Mouse (Mus musculus) liver, embryonic 11.5 days (tissue): ENCODE data around the gene Stambp. TPM values are rescaled to one million over a fixed set of nuclear protein-coding genes. Genes with fewer than 3 reads are reported as not detected.
A peak's percentile ranks its signal among the peaks of the same experiment; 100 is the strongest.
"Not testable (repeated sequence)": the region's sequence is repeated elsewhere in the genome, so short reads cannot be mapped to it uniquely, and the experiment has no call there.

Source experiments
- ATAC-seq: fragments of 200-750 bp; cut with Nextera tagmentation; replicated peaks from 2 replicates; pipeline ENCODE4 v1.8.0; 2017; ENCODE audit warnings: moderate number of reproducible peaks, mild to moderate bottlenecking, moderate TSS enrichment, moderate library complexity; ENCODE audit not compliant: low FRiP score
- DNase-seq: peaks from one replicate; pipeline ENCODE4 v3.0.0-alpha.2; 2017; ENCODE audit warnings: low spot score
- H3K27ac ChIP-seq: fragments of 300-500 bp; sonication (generic); 2 replicates; pipeline ENCODE4 v1.5.1; 2014; ENCODE audit warnings: mild to moderate bottlenecking, low read depth, low read length, control low read depth
- H3K27me3 ChIP-seq: fragments of 300-500 bp; sonication (generic); replicated peaks from 2 replicates; pipeline ENCODE4 v1.6.1; 2014; ENCODE audit warnings: low read length, mixed read lengths; ENCODE audit not compliant: control insufficient read depth, insufficient read depth
- H3K36me3 ChIP-seq: fragments of 300-500 bp; sonication (generic); 2 replicates; pipeline ENCODE4 v1.6.1; 2014; ENCODE audit warnings: mild to moderate bottlenecking, low read length, moderate library complexity, mixed read lengths; ENCODE audit not compliant: control insufficient read depth, insufficient read depth
- H3K4me1 ChIP-seq: fragments of 300-500 bp; sonication (generic); replicated peaks from 2 replicates; pipeline ENCODE4 v1.6.1; 2014; ENCODE audit warnings: low read length, mixed read lengths; ENCODE audit not compliant: control insufficient read depth, insufficient read depth
- H3K4me2 ChIP-seq: fragments of 300-500 bp; sonication (generic); 2 replicates; pipeline ENCODE4 v1.6.1; 2014; ENCODE audit warnings: mild to moderate bottlenecking, control low read depth, moderate library complexity
- H3K4me3 ChIP-seq: fragments of 300-500 bp; sonication (generic); 2 replicates; pipeline ENCODE4 v1.5.1; 2014; ENCODE audit warnings: low read depth, low read length, control low read depth
- H3K9ac ChIP-seq: fragments of 300-500 bp; sonication (generic); 2 replicates; pipeline ENCODE4 v1.6.1; 2014; ENCODE audit warnings: low read depth, low read length, control low read depth
- H3K9me3 ChIP-seq: fragments of 300-500 bp; sonication (generic); 2 replicates; pipeline ENCODE4 v1.6.1; 2016; ENCODE audit warnings: low read length, inconsistent platforms, mixed read lengths; ENCODE audit not compliant: control insufficient read depth
- WGBS: fragments of 180-500 bp; shearing (Covaris S2); extraction: QIAGEN DNeasy Blood & Tissue Kit; methylation state at CpG from one replicate; pipeline ENCODE4 v1.1.7; 2014; 5-methylcytosine and 5-hydroxymethylcytosine counted together
- polyA plus RNA-seq: library from polyadenylated mRNA; unstranded; fragments of >200 nt; fragmentation: Nextera tagmentation; extraction: Ambion mirVana; gene quantifications from 2 replicates; pipeline ENCODE4 v1.2.1, GENCODE M21; 2014

Gene Stambp
- polyA plus RNA-seq, 1 experiment from 2014 or later, result 21.2 TPM

DNA sequence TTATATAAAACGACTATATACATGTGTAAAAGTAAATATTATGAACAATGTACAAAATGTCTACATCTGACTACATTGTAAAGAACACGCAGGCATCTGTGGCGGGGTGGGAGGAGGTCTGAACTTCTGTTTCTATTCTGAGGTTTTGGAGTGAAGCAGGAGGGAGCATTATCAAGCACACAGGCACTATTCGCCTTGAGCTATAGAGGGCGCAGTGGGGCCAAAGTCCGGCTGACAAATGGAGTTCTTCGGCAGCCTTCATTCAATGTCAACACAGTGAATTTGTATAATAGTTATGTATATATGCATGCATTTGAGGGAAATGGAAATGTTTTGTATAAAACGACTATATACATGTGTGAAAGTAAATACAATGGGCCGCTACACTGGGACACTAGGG is 26.1 kb upstream of the Stambp start:
- H3K9ac ChIP-seq, result 0 out of 2 replicates have a peak overlapping the region, but pooled peaks have one; percentile 37
- DNase-seq, result peak; percentile 47
- WGBS, result 11% methylated on average over 9 of the region's 9 CpGs
- no peaks in the 10 kb centered on the region for H3K4me1 ChIP-seq
- H3K4me3 ChIP-seq, result peak overlapping the region; percentile 30
- H3K9me3 ChIP-seq, result no peaks in the 10 kb centered on the region
- H3K36me3 ChIP-seq, result no peaks in the 10 kb centered on the region
- no peaks in the 10 kb centered on the region for H3K27me3 ChIP-seq
- no peak overlapping the region for H3K27ac ChIP-seq
- peak overlapping the region; percentile 70 for H3K4me2 ChIP-seq
- no peak for ATAC-seq

DNA sequence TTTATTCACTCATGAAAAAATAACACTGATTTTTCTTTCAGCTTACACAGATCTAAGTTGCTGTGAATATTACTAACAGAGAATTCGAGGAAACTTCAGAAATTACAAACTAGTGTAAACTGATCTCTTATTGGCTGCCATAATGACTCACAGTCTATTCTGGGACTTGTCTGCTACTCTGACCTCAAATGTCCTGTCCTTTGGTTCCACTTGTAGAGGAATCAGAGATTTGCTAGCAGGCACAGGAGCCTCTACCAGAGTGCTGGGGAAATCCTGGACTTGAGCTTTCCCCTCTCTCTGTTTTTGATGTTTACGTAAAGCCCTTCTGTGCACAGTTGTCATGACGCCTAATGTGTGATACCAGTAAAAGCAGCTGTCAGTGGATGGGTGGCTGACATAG is 25.5 kb upstream of the Stambp start:
- WGBS, result 59% methylated on average over 3 of the region's 3 CpGs
- DNase-seq (no peak), ATAC-seq (no peak)
- no peak overlapping the region for H3K4me2 ChIP-seq
- no peaks in the 10 kb centered on the region for H3K36me3 ChIP-seq
- H3K4me3 ChIP-seq, result no peak overlapping the region
- no peaks in the 10 kb centered on the region for H3K4me1 ChIP-seq
- no peak overlapping the region for H3K27ac ChIP-seq
- no peak overlapping the region for H3K9ac ChIP-seq
- H3K9me3 ChIP-seq, result no peaks in the 10 kb centered on the region
- no peaks in the 10 kb centered on the region for H3K27me3 ChIP-seq

DNA sequence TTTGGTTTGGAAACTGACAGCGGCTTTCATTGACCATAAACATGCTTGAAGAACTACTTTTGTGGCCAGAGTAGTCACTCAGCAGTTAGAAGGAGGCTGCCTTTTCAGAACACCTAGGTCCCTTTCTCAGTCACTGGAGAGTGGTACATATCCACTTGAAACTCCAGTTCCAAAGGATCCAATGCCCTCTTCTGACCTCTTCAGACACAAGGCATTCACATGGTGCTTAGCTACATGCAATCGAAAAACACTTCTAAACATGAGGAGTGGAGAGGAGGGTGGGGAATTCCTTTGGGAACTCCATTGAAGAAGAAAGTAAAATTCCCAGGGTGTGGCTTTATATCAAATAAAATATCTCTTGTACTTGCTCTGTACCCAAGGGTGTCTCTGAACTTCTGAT is 22.5 kb upstream of the Stambp start:
- Histone ChIP-seq H3K4me2 (no peak overlapping the region), H3K9me3 (no peaks in the 10 kb centered on the region), H3K4me1 (no peaks in the 10 kb centered on the region), H3K9ac (no peak overlapping the region), H3K4me3 (no peak overlapping the region), H3K27me3 (peaks cover 5% of the 10 kb centered on the region; the same call in 1 of the 2 replicates), H3K36me3 (no peaks in the 10 kb centered on the region), H3K27ac (no peak overlapping the region)
- DNase-seq (no peak), ATAC-seq (no peak)
- WGBS, result 69% methylated on average over 2 of the region's 2 CpGs

DNA sequence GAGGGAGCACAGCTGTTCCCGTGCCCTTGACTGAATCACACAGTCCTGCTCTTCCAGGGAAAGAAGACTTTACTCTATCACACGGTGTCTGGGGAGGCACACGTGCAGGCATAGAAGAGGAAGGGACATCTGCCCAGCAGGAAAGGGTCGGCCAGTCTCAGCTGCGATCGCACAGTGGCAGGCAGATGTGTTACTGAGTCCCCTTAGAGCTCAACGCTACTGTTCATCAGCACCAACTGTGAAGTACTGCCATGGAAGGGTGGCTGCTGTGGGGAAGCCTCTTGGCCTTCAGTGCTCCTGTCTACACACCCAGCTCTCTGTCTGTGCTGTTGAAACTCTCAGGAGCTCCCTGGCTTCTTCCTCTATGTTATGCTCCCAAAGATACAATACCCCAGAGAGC is 21.4 kb upstream of the Stambp start:
- DNase-seq, result no peak

DNA sequence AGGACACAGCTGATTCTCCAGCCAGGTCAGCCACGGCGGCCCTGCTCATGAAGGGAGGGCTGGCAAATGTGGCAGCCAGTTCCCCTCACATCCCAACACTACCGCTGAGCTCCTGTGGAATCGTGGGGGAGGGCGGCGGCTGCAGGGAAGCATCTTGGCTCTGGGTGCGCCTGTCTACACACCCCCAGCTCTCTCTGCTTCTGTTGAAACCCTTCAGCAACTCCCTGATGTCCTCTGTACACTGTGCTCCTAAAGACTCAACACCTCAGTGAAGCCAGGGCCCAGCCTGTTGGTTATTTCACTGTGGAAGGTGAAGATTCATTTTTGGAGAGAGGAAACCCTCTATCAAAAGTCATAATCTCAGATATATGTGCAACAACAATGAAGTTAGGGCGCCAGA is 19.5 kb upstream of the Stambp start:
- Histone ChIP-seq H3K4me3 (no peak overlapping the region), H3K9me3 (no peaks in the 10 kb centered on the region), H3K4me2 (no peak overlapping the region), H3K27ac (no peak overlapping the region), H3K4me1 (no peaks in the 10 kb centered on the region), H3K27me3 (peaks cover 5% of the 10 kb centered on the region; the same call in 1 of the 2 replicates), H3K9ac (no peak overlapping the region), H3K36me3 (no peaks in the 10 kb centered on the region)
- ATAC-seq (no peak), DNase-seq (no peak)
- WGBS, result 61% methylated on average over 8 of the region's 8 CpGs

More for the DNA sequence above, 21.4 kb upstream of the Stambp start:
- H3K36me3 ChIP-seq, result no peaks in the 10 kb centered on the region
- H3K4me3 ChIP-seq, result no peak overlapping the region
- ATAC-seq, result no peak
- H3K9me3 ChIP-seq, result no peaks in the 10 kb centered on the region
- no peaks in the 10 kb centered on the region for H3K4me1 ChIP-seq
- peaks cover 5% of the 10 kb centered on the region; the same call in 1 of the 2 replicates for H3K27me3 ChIP-seq
- WGBS, result 64% methylated on average over 7 of the region's 7 CpGs
- H3K9ac ChIP-seq, result no peak overlapping the region
- no peak overlapping the region for H3K27ac ChIP-seq
- H3K4me2 ChIP-seq, result no peak overlapping the region

DNA sequence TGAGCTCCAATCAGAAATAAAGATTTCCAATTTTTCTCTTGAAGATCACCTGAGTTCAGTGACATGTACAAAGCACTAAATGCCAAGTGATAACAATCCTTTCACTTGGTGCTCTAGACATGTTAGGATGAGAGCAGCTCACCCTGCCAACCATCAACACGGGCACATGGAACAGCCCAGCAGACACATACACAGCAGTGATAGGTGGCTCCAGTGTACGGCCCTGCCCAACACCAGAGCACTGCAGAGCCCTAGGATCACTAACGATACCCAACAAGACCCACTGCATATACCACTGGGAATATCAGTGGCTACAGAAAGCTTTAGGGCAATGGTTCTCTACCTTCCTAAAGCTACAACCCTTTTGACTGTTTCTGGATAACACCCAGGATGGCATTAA is 17.8 kb upstream of the Stambp start:
- no peak for ATAC-seq
- H3K4me1 ChIP-seq, result no peaks in the 10 kb centered on the region

DNA sequence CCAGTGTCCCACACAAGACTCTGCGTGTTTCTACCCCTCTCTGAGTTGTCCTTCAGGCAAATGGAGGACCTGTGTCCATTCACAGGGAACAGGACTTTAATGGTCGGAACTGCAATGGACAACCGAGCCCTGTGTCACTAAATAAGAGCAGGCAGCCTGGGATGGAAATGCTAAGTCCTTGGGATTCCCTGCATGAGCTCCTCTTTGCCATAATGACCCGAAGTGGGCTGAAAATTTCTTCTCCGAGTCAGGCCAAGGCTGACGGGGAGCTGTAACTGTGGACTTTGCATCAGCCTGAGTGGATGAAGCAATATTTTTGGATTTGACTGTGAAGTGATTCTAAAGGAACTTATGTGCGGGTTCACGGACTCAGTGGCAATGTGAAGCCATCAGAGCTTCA is 14.7 kb upstream of the Stambp start:
- not testable (repeated sequence) for H3K36me3 ChIP-seq, H3K27ac ChIP-seq, H3K9me3 ChIP-seq, DNase-seq, H3K9ac ChIP-seq, ATAC-seq, H3K4me3 ChIP-seq, H3K4me1 ChIP-seq, H3K4me2 ChIP-seq
- WGBS, result 85% methylated on average over 8 of the region's 8 CpGs
- H3K27me3 ChIP-seq, result peaks cover 13% of the 10 kb centered on the region

More for the DNA sequence above, 17.8 kb upstream of the Stambp start:
- Histone ChIP-seq H3K27ac (no peak overlapping the region), H3K9me3 (no peaks in the 10 kb centered on the region), H3K9ac (no peak overlapping the region), H3K36me3 (no peaks in the 10 kb centered on the region), H3K4me3 (no peak overlapping the region), H3K27me3 (peaks cover 5% of the 10 kb centered on the region; the same call in 1 of the 2 replicates), H3K4me2 (no peak overlapping the region)
- no peak for DNase-seq
- WGBS, result 70% methylated on average over 3 of the region's 3 CpGs

DNA sequence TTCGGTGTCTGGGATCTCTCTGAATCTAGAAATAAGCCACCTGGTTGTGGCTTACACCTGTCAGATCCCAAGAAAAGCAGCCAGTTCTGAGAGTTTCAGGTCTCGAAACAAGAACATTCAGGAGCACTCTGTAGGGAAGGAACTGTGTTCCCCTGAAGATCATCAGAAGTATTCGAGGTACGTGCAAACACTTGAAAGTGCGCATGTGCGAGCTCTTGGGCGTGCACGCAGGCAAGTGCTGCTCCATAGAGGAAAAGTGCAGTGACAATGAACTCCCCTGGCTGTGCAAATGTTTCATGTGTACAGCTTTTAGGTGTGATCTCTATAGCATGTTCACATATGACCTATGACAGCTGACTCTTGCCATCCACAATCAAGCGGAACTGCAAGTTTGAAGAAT is 12.8 kb upstream of the Stambp start:
- peaks cover 11% of the 10 kb centered on the region for H3K27me3 ChIP-seq
- not testable (repeated sequence) for ATAC-seq, H3K9ac ChIP-seq, H3K4me1 ChIP-seq, H3K4me3 ChIP-seq, H3K36me3 ChIP-seq, H3K27ac ChIP-seq, H3K4me2 ChIP-seq, DNase-seq, H3K9me3 ChIP-seq
- 86% methylated on average over 9 of the region's 9 CpGs for WGBS

DNA sequence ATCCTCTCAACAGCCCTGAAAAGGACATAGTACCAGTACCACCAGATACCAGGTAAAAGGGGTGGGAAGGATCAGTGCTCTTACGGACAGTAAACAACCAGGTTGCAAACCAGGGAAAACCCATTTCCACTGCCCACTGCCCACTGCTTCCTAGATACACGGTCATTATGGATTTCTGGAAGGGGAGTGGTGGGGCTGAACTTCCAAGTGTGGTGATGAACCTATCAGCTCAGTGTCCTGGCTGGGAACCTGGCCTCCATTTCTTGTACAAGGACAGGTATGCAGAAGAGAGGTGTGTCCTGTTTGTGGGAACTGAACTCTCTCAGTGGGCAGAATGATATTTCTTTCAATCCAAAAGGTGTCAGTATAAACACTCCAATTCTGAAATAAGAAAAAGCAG is 11.1 kb upstream of the Stambp start:
- Histone ChIP-seq H3K4me2 (no peak overlapping the region), H3K36me3 (no peaks in the 10 kb centered on the region), H3K9me3 (no peaks in the 10 kb centered on the region), H3K27me3 (peaks cover 12% of the 10 kb centered on the region), H3K27ac (no peak overlapping the region), H3K9ac (no peak overlapping the region), H3K4me3 (no peak overlapping the region), H3K4me1 (no peaks in the 10 kb centered on the region)
- 69% methylated on average over 2 of the region's 2 CpGs for WGBS
- ATAC-seq (no peak), DNase-seq (no peak)
